Mouse (Mus musculus) layer of hippocampus, adult 6 months (tissue): Measurements from ENCODE around the gene Cdrt4. TPM values are rescaled to one million over a fixed set of nuclear protein-coding genes. Genes with fewer than 3 reads are reported as not detected.

Experiments
- long read RNA-seq, 2 experiments: library from polyadenylated mRNA; unstranded; transcript quantifications; one replicate each; pipeline ENCODE4 v2.0.0; 2019 to 2020
- polyA plus RNA-seq: library from polyadenylated mRNA; unstranded; fragments of <200 nt; fragmentation: Nextera tagmentation; gene quantifications from 2 replicates; pipeline ENCODE4 v1.2.3, GENCODE M21; 2021

Cdrt4 gene
- 0.21 TPM in 1 of 2 replicates, not detected in the other for polyA plus RNA-seq
- long read RNA-seq, experiment 1 = 0 reads
- long read RNA-seq, experiment 2 = 0 reads

GRCm38 (mm10) chr11:62951012-62951411 lies at the start of gene Cdrt4:
TSS of gene Cdrt4 (plus strand) at chr11:62951193.

Other genes starting within 250 kb of the Cdrt4 start
- 4.2 and 5.2 TPM in 2 replicates for gene Zfp287, start 219.3 kb upstream of the Cdrt4 start, polyA plus RNA-seq
- gene Gm10428, start 198.1 kb upstream of the Cdrt4 start, polyA plus RNA-seq = not detected in 2 replicates
- gene Zfp286, start 161.7 kb upstream of the Cdrt4 start, polyA plus RNA-seq = 12.8 and 14.7 TPM in 2 replicates
- 0.79 and 0.89 TPM in 2 replicates for gene Trim16, start 131.0 kb upstream of the Cdrt4 start, polyA plus RNA-seq
- gene Fbxw10, start 104.1 kb upstream of the Cdrt4 start, polyA plus RNA-seq = 0.14 and 0.25 TPM in 2 replicates
- gene Tvp23b, start 71.7 kb upstream of the Cdrt4 start, polyA plus RNA-seq = 47.4 and 60.1 TPM in 2 replicates
- gene Tekt3, start 110.5 kb downstream of the Cdrt4 start, polyA plus RNA-seq = 0.26 and 0.33 TPM in 2 replicates
- gene Pmp22, start 177.8 kb downstream of the Cdrt4 start, polyA plus RNA-seq = 45.5 and 53.9 TPM in 2 replicates